Mouse (Mus musculus) intestine, postnatal 0 days (tissue): ENCODE results near the gene Psg18. TPM values are rescaled to one million over a fixed set of nuclear protein-coding genes. Genes with fewer than 3 reads are reported as not detected.
"Not testable (repeated sequence)": the region's sequence is repeated elsewhere in the genome, so short reads cannot be mapped to it uniquely, and the experiment has no call there.

ENCODE experiments used
- ATAC-seq: fragments of 200-750 bp; cut with Nextera tagmentation; 2 replicates; pipeline ENCODE4 v1.8.0; 2017; ENCODE audit warnings: mild to moderate bottlenecking, moderate TSS enrichment, moderate library complexity
- H3K27ac ChIP-seq: fragments of 300-500 bp; sonication (generic); 2 replicates; pipeline ENCODE4 v1.5.1; 2014; ENCODE audit warnings: mild to moderate bottlenecking, low read depth, low read length, moderate library complexity
- H3K27me3 ChIP-seq: fragments of 300-500 bp; sonication (generic); replicated peaks from 2 replicates; pipeline ENCODE4 v1.6.1; 2014; ENCODE audit warnings: low read length, mixed read lengths; ENCODE audit not compliant: control insufficient read depth, insufficient read depth
- H3K36me3 ChIP-seq: fragments of 300-500 bp; sonication (generic); 2 replicates; pipeline ENCODE4 v1.6.1; 2014; ENCODE audit warnings: mild to moderate bottlenecking, moderate library complexity; ENCODE audit not compliant: control insufficient read depth, insufficient read depth
- H3K4me1 ChIP-seq: fragments of 300-500 bp; sonication (generic); replicated peaks from 2 replicates; pipeline ENCODE4 v1.6.1; 2014; ENCODE audit warnings: antibody characterized with exemption, low read length, mixed read lengths; ENCODE audit not compliant: control insufficient read depth, insufficient read depth
- H3K4me2 ChIP-seq: fragments of 300-500 bp; sonication (generic); replicated peaks from 2 replicates; pipeline ENCODE4 v1.6.1; 2014; ENCODE audit warnings: low read depth, mild to moderate bottlenecking, moderate library complexity
- H3K4me3 ChIP-seq: fragments of 300-500 bp; sonication (generic); 2 replicates; pipeline ENCODE4 v1.5.1; 2014; ENCODE audit warnings: low read depth, low read length
- H3K9ac ChIP-seq: fragments of 300-500 bp; sonication (generic); 2 replicates; pipeline ENCODE4 v1.6.1; 2014; ENCODE audit warnings: mild to moderate bottlenecking, low read depth, low read length
- H3K9me3 ChIP-seq: fragments of 300-500 bp; sonication (generic); 2 replicates; pipeline ENCODE4 v1.6.1; 2016; ENCODE audit warnings: mixed run types; ENCODE audit not compliant: control insufficient read depth
- CTCF ChIP-seq: sonication (generic); IDR thresholded peaks from 2 replicates; pipeline ENCODE4 v1.5.1; 2016; ENCODE audit warnings: low read depth, mild to moderate bottlenecking, control low read depth, antibody characterized with exemption, moderate library complexity
- WGBS: fragments of 180-500 bp; shearing (Covaris S2); extraction: QIAGEN DNeasy Blood & Tissue Kit; methylation state at CpG from one replicate; pipeline ENCODE4 v1.1.7; 2014; 5-methylcytosine and 5-hydroxymethylcytosine counted together
- polyA plus RNA-seq: library from polyadenylated mRNA; unstranded; fragments of >200 nt; fragmentation: Nextera tagmentation; extraction: Ambion mirVana; gene quantifications from 2 replicates; pipeline ENCODE4 v1.2.1, GENCODE M21; 2015

The Psg18 gene
- 0.23 and 0.24 TPM in 2 replicates for polyA plus RNA-seq

- not testable (repeated sequence) for H3K27me3 ChIP-seq, H3K4me1 ChIP-seq, ATAC-seq, H3K9ac ChIP-seq, H3K4me3 ChIP-seq, H3K27ac ChIP-seq, H3K36me3 ChIP-seq, H3K4me2 ChIP-seq, H3K9me3 ChIP-seq
- 62% methylated on average over 3 of the region's 3 CpGs for WGBS
These were observed at the start of gene Psg18 for GRCm38 (mm10) chr7:18354909-18355308. Gene Psg18, minus strand, starts transcription at chr7:18355009.

GRCm38 (mm10) chr7:18403407-18403806 lies 48.6 kb upstream of the Psg18 start:
- Histone ChIP-seq H3K27me3 (no peaks in the 10 kb centered on the region), H3K4me2 (peak overlapping the region; percentile 37), H3K4me3 (0 out of 2 replicates have a peak overlapping the region, but pooled peaks have one; percentile 9), H3K4me1 (no peaks in the 10 kb centered on the region), H3K9ac (no peak overlapping the region), H3K27ac (no peak overlapping the region), H3K36me3 (no peaks in the 10 kb centered on the region), H3K9me3 (peaks cover 5% of the 10 kb centered on the region; the same call in 1 of the 2 replicates)
- ATAC-seq: no peak
- TF ChIP-seq CTCF: no peak
- 42% methylated on average over 10 of the region's 11 CpGs for WGBS

GRCm38 (mm10) chr7:18402527-18403237 lies 47.9 kb upstream of the Psg18 start:
- WGBS: 37% methylated on average over 35 of the region's 35 CpGs
- no peaks in the 10 kb centered on the region for H3K4me1 ChIP-seq
- H3K36me3 ChIP-seq: no peaks in the 10 kb centered on the region
- peak; percentile 69 for ATAC-seq
- peak overlapping the region; percentile 9; the same call in 1 of the 2 replicates for H3K4me3 ChIP-seq
- TF ChIP-seq CTCF: no peak
- no peak overlapping the region for H3K9ac ChIP-seq
- H3K4me2 ChIP-seq: peak overlapping the region; percentile 37
- no peak overlapping the region for H3K27ac ChIP-seq
- peaks cover 5% of the 10 kb centered on the region; the same call in 1 of the 2 replicates for H3K9me3 ChIP-seq
- H3K27me3 ChIP-seq: no peaks in the 10 kb centered on the region

- H3K36me3 ChIP-seq, H3K27ac ChIP-seq, H3K27me3 ChIP-seq, H3K4me3 ChIP-seq, H3K4me1 ChIP-seq, H3K4me2 ChIP-seq, H3K9me3 ChIP-seq, H3K9ac ChIP-seq: not testable (repeated sequence)
- ATAC-seq: peak; percentile 41; the same call in 1 of the 2 replicates
- 68% methylated on average over 4 of the region's 4 CpGs for WGBS
These were observed 36.7 kb upstream of the Psg18 start for GRCm38 (mm10) chr7:18391483-18391882.

GRCm38 (mm10) chr7:18378295-18378694 lies 23.5 kb upstream of the Psg18 start:
- H3K4me3 ChIP-seq: no peak overlapping the region
- H3K27me3 ChIP-seq: no peaks in the 10 kb centered on the region
- peak; percentile 61; the same call in 1 of the 2 replicates for ATAC-seq
- WGBS: 49% methylated on average over 2 of the region's 2 CpGs
- no peak overlapping the region for H3K27ac ChIP-seq
- no peaks in the 10 kb centered on the region for H3K36me3 ChIP-seq
- no peak for TF ChIP-seq CTCF
- H3K4me2 ChIP-seq: no peak overlapping the region
- H3K9ac ChIP-seq: no peak overlapping the region
- no peaks in the 10 kb centered on the region for H3K4me1 ChIP-seq
- H3K9me3 ChIP-seq: peaks cover 7% of the 10 kb centered on the region

GRCm38 (mm10) chr7:18335411-18335810 lies 19.4 kb downstream of the Psg18 start:
- not testable (repeated sequence) for ATAC-seq, H3K9ac ChIP-seq, H3K4me1 ChIP-seq, H3K27me3 ChIP-seq, H3K9me3 ChIP-seq, H3K4me2 ChIP-seq, H3K27ac ChIP-seq, H3K36me3 ChIP-seq, H3K4me3 ChIP-seq
- 77% methylated on average over 6 of the region's 6 CpGs for WGBS

Other genes with a start within 250 kb of the Psg18 start
- gene Igfl3, start 178.5 kb downstream of the Psg18 start, polyA plus RNA-seq: not detected in 2 replicates
- gene Mill1, start 109.7 kb downstream of the Psg18 start, polyA plus RNA-seq: not detected in 2 replicates
- not detected in 2 replicates for gene Psg28, start 77.0 kb upstream of the Psg18 start, polyA plus RNA-seq
- not detected in 2 replicates for gene Psg26, start 129.2 kb upstream of the Psg18 start, polyA plus RNA-seq
- gene Psg25, start 177.3 kb upstream of the Psg18 start, polyA plus RNA-seq: 0.04 TPM in 1 of 2 replicates, not detected in the other
- gene Psg27, start 212.3 kb upstream of the Psg18 start, polyA plus RNA-seq: not detected in 2 replicates